Mouse (Mus musculus) right cerebral cortex, postnatal 4 days (tissue): ENCODE results near the gene Tbr1.

Experiments used
- DNase-seq: peaks from one replicate; pipeline ENCODE4 v3.0.0-alpha.2; 2022

Gene Tbr1

DNA sequence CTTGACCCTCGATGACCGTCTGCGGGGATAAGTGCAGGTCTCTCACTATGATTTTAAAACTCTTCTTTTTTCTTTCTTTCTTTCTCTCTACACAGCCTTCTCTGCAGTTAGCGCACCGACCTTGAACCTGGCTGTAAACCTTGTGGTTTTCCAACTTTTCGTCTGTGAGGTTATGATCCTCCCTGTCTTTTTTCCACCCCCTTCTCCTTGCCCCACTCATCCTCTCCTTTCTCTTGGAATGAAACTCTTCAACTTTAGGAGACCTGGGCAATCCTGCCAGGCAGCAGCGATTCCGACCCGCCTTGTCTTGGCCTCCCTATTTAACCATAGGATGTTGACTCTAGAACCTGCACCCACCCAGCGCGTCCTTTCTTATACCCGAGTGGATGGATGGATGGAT is 9.8 kb downstream of the Tbr1 start:
- DNase-seq, result peak; percentile 26

DNA sequence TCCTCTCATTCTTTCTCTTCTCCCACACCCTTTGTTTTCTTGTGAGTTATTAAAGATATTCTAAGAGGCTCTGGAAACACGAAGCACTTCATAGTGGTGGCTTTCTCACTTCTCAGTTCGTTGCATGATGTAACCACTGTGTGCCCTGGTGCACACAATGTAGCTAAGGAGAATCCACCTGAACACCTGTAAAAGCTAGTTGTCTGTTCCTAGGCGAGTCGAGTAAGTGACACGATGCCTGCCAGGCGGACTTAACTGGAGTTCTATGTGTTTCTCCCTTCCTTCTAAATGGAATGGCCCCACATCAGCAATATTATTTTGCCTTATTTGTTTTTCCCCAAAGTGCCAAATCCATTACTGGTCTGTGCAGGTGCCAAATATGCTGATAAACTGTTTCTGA is 10.4 kb downstream of the Tbr1 start:
- DNase-seq, result no peak

DNA sequence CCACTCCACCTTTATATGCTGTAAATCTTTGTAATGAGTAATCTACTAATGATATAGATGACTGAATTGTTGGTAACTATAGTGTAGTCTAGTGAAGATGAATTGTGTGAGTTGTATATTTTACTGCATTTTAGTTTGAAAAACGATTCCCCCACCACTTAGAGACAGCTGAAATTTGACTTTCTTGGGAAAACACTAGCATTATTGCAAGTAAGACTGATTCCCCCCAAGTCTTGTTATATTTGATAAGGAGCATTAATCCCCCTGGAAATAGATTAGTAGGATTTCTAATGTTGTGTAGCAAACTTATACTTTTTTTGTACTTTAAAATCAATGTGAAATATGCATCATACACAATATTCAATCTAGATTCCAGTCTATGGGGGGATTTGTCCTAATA is 10.8 kb downstream of the Tbr1 start:
- no peak for DNase-seq

DNA sequence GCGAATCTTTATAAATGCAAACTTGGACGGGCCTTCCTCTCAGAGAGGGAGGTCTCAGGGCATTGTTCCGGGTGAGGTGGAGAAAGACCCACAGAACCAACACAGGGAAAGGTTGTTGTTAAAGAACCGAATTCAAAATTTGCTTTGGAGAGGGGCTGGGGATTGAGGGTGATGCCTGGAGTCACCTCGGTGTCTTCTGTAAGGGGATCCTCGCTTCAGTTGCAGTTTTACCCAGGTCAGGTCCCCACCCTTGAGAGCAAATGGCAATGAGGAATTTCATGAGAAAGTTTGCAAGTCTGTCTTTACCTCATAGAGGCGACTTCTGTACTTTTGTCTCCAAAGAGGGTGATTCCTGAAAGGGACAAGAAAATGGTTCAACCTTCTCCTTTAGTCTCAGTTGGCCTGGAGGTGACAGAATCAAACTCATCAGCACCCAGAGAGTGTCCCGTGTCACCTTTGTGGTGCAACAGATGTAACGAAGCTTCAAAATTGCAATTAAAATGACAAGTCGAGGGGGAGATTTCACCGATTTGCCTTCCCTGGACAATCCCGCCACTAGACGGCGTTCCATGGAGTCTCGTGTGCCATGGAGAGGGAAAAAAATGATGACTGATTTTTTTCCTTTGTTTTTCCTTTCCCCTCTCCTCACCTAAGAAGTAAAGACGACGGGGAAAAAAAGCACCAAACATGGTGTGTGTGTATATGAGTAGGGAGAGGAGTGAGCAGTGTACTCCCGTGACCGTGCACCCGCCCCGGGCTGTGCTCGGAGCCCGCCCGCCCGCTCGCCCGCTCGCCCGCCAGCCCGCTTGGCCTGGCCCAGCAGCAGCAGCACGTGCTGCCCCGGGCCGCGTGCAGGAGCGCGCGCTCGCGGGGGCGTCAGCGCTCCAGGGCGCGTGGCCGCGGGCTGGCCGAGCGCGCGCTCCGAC is 12.1 kb downstream of the Tbr1 start:
- peak; percentile 66 for DNase-seq

DNA sequence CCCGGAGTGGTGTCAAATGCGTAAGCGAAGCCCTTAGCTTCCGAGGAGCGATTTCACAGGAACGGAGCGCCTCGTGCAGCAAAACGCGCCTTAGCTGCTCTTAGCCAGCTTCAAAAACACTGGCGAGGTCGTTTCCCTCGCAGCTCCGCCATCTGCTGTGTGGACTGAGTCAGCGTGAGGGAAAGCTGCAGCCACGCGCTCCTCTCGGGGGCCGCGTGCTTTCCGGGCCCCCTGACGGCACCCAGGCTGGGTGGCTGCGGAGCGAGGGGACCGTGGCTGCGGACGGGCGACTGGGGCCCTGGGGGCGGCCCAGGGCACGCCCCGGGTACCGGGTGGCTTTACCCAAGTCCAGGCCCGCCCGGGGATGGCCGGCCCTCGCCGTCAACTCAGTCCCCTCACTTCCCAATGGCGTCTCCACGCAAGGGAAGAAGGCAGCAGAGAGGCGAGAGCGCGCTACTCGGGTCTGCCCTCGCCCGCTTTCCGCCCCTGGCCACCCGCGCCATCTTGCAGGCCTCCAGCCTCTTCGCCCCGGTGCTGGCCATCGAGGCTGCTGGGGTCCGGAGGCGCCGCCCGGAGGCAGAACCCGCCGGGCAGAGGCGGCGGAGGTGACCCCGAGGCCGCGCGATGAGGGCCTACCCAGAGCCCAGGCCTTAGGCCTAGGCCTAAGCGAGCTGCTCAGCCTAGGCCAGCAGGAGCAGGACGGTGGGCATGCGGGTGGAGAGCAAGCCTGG is 13.0 kb downstream of the Tbr1 start:
- DNase-seq, result peak; percentile 56

DNA sequence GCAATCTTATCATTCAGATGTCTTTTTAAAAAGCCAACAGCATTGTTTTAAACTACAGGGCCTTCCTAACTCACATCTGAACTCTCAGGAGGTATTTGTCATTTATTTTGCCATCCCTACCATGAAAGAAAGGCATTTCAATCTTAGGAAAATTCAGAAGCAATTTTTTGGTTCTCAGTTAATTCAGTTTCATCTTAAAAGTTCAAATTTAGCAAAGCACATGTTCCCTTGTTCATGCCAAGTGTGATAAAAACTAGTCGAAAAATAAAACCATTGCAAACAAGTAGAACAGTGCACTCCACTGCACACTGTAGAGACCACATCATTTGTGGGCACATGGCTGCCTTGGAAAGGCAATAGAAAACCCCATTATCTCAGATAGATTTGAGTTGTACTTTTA is 15.5 kb downstream of the Tbr1 start:
- DNase-seq, result no peak

DNA sequence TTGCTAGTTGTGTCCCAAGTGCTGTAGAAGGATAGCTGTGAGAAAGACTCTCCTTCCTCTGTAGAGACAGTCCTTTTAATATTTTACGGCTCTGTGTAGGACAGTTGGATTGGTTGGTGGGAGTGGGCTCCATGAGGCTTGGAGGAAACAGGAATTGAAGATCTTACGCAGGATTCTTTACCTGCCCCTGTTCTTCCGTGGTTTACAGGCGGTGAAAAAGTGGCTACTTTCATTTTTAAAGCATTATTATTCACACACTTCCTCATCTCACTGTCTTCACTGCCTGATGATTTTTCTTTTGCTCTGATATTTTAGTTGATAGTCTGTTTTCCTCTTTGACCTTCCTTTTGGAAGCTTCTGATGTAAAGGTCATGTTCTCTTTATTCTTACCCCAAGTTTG is 17.5 kb downstream of the Tbr1 start:
- DNase-seq, result no peak

DNA sequence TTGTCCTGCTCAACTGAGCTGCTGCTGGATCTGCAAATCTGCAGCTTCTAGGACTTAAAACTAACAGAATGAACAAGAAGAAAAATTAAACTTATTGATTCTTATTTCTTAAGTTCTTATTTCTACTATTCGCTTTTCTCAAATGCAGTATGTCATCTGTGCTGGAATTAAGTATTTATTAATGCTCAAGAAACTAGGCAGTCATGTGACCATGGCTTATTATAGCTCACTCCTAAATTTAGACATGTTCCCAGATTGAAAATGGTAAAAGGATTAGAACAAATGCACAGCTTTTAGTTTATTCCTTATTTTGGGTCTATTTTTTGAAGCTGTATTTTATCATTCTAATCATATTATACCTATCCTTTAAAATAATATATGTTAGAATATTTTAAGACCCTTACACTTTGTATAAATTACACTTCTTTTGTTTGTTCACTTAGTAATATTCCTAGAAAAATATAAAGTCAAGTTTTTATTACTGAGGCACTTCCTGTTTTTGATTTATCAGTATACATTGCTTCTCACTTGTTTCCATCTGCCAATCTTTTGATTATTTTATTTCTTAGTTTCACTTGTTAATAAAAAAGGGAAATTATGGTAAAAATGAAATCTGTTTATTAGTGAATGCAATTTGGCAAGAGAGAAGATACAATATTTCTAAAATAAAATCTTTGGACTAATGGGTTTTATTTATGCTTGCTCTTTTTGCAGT is 20.9 kb downstream of the Tbr1 start:
- no peak for DNase-seq

DNA sequence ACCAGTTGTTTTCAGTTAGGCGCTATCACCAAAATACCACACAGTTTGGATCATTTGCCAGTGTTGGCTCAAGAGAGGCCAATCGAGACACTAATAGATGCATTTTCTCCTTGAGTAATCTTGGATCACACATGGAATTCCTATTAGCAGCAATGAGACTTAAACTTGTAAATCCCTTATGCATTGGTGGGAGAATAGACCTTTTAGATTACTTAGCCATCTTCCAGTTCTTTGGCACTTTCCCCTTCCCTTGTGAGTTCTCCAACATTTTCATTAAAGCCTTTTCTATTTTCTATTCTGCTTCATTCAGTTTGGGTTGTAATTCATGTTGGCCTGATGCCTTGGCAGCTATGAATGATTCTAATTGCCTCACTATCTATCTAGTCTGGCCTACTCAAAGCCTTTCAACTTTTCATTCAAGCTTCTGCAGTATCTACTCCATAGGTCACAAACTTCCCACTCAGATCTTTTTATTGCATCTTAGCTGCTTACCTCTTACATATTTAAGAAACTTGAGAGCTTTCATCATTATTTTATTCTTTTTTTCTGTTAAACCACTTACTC is 34.6 kb downstream of the Tbr1 start:
- no peak for DNase-seq
